21 mouse cellular contexts compared by ENCODE assay signal in the genomic region with DNA sequence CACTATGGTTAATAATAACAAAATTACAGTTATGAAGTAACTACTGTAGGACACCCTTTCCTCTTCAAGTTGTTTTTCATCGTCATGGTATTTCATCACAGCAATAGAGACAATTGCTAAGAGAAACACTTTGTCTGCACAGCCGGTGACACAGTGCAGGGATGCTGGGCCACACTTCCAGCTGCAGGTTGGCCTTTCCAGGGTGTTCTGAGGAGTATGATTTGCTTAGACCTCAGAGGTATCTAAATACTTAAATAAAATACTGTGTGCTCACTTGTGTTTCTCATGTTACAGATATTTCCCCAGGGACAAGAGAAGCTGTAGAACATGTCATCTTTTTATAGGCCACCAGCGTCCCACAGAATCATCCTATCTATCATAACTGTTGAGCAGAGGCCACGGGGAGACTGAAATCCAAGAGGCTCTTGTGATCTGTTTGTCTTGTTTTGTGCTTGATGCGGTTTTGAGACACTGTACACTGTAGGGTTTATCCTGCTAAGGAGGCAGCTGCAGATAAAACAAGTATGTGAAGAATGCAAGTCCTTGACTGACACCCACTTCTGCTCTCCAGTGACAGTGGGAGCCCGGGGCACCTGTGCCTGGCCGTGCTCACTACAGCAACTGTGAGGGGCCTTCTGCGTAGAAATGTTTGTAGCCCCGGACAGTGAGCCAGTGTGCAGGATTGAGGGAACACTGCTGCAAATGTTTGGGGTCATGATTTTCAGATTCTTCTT. TPM values are rescaled to one million over a fixed set of nuclear protein-coding genes. Genes with fewer than 3 reads are reported as not detected.
DNase-seq lines count a peak whose midpoint lies in the region; ATAC-seq and TF ChIP-seq lines count a peak whose summit lies in the region.
"Had no signal": no experiment of that assay in that cellular context is flagged by ENCODE, and none has a peak within 500 bp of the region (broad histone marks: within the 10 kb centered on the region; RNA-seq: fewer than 3 reads in every experiment).

No protein-coding gene starts in this region.

- no peak overlapping the region for H3K4me3 ChIP-seq in heart, embryonic 12.5 days
- H3K4me3 ChIP-seq in kidney, postnatal 0 days (replicated peaks; ENCODE audit: low read depth, low read length), result no peak overlapping the region
- no peak overlapping the region for H3K4me3 ChIP-seq in kidney, embryonic 16.5 days (ENCODE audit: low read length)
- no peak overlapping the region for H3K4me3 ChIP-seq in forebrain, embryonic 14.5 days (ENCODE audit: low read depth, low read length)
- H3K4me3 ChIP-seq: layer of hippocampus, adult 2 months; left cerebral cortex, adult 2 months; midbrain, embryonic 10.5 days; neural tube, embryonic 15.5 days; stomach, embryonic 15.5 days had no signal

- 31% methylated on average over 9 of the region's 9 CpGs for WGBS in heart, embryonic 12.5 days
- WGBS in kidney, postnatal 0 days, result 58% methylated on average over 9 of the region's 9 CpGs
- WGBS in kidney, embryonic 16.5 days, result 60% methylated on average over 9 of the region's 9 CpGs
- WGBS in forebrain, embryonic 14.5 days, result 87% methylated on average over 9 of the region's 9 CpGs

- peak; percentile 48 for DNase-seq in heart, adult 11 months
- DNase-seq in kidney, postnatal 0 days (ENCODE audit: low spot score), result peak; percentile 35
- DNase-seq in ovary, adult 18-20 months (ENCODE audit: low spot score), result peak; percentile 6
- DNase-seq in ovary, postnatal 36 days (ENCODE audit: low spot score), result no peak
- DNase-seq in right cerebral cortex, adult 18-20 months, result no peak
- DNase-seq in forebrain, embryonic 14.5 days (ENCODE audit: low spot score), result no peak
- DNase-seq: adrenal gland, postnatal 25 days; cerebellum, adult 8-10 months; embryo, embryonic 11 days; gastrocnemius, postnatal 10 days; spleen, adult 18-20 months; thymus, postnatal 14 days had no signal

- no peaks in the 10 kb centered on the region for H3K27me3 ChIP-seq in heart, embryonic 12.5 days (replicated peaks)
- H3K27me3 ChIP-seq in kidney, postnatal 0 days (ENCODE audit: insufficient read depth, low read length), result no peaks in the 10 kb centered on the region
- no peaks in the 10 kb centered on the region for H3K27me3 ChIP-seq in kidney, embryonic 16.5 days (ENCODE audit: insufficient read depth, low read length)
- no peaks in the 10 kb centered on the region for H3K27me3 ChIP-seq in forebrain, embryonic 14.5 days (replicated peaks; ENCODE audit: control insufficient read depth, insufficient read depth, low read length)
- H3K27me3 ChIP-seq: neural tube, embryonic 15.5 days; stomach, embryonic 15.5 days had no signal

- no peaks in the 10 kb centered on the region for H3K9me3 ChIP-seq in heart, embryonic 12.5 days (replicated peaks)
- H3K9me3 ChIP-seq in kidney, postnatal 0 days (replicated peaks; ENCODE audit: low read length), result no peaks in the 10 kb centered on the region
- H3K9me3 ChIP-seq in kidney, embryonic 16.5 days (ENCODE audit: low read length), result no peaks in the 10 kb centered on the region
- no peaks in the 10 kb centered on the region for H3K9me3 ChIP-seq in forebrain, embryonic 14.5 days (replicated peaks; ENCODE audit: control insufficient read depth, low read length)
- H3K9me3 ChIP-seq: midbrain, embryonic 10.5 days; neural tube, embryonic 15.5 days; stomach, embryonic 15.5 days had no signal

- ATAC-seq in heart, embryonic 12.5 days (ENCODE audit: insufficient number of reproducible peaks, low FRiP score), result no peak
- ATAC-seq in kidney, postnatal 0 days (replicated peaks; ENCODE audit: low FRiP score, low read depth), result no peak
- ATAC-seq in kidney, embryonic 16.5 days (ENCODE audit: low FRiP score, low TSS enrichment), result no peak
- ATAC-seq in forebrain, embryonic 14.5 days, result no peak
- ATAC-seq: activated CD4-positive, CD25-positive, alpha-beta regulatory T cell, adult 4 months; lung, postnatal 0 days had no signal

- H3K9ac ChIP-seq in heart, embryonic 12.5 days, result no peak overlapping the region
- H3K9ac ChIP-seq in kidney, postnatal 0 days (ENCODE audit: low read depth, low read length), result no peak overlapping the region
- no peak overlapping the region for H3K9ac ChIP-seq in kidney, embryonic 16.5 days (replicated peaks; ENCODE audit: low read length)
- no peak overlapping the region for H3K9ac ChIP-seq in forebrain, embryonic 14.5 days (ENCODE audit: low read length)
- H3K9ac ChIP-seq: neural tube, embryonic 15.5 days; stomach, embryonic 15.5 days had no signal

- TF ChIP-seq CTCF in kidney, postnatal 0 days (IDR thresholded peaks at IDR 0.05; ENCODE audit: low read depth), result no peak

- peaks cover 17% of the 10 kb centered on the region for H3K4me1 ChIP-seq in heart, embryonic 12.5 days (replicated peaks)
- H3K4me1 ChIP-seq in kidney, postnatal 0 days (replicated peaks; ENCODE audit: insufficient read depth, low read length), result no peaks in the 10 kb centered on the region
- H3K4me1 ChIP-seq in kidney, embryonic 16.5 days (ENCODE audit: insufficient read depth, low read length), result no peaks in the 10 kb centered on the region
- no peaks in the 10 kb centered on the region for H3K4me1 ChIP-seq in forebrain, embryonic 14.5 days (ENCODE audit: control insufficient read depth, insufficient read depth, low read length)
- H3K4me1 ChIP-seq: midbrain, embryonic 10.5 days; stomach, embryonic 15.5 days had no signal

- H3K4me2 ChIP-seq in heart, embryonic 12.5 days, result no peak overlapping the region
- H3K4me2 ChIP-seq in kidney, postnatal 0 days (ENCODE audit: low read length), result no peak overlapping the region
- no peak overlapping the region for H3K4me2 ChIP-seq in kidney, embryonic 16.5 days (replicated peaks; ENCODE audit: low read depth, low read length)
- no peak overlapping the region for H3K4me2 ChIP-seq in forebrain, embryonic 14.5 days (ENCODE audit: low read length)
- H3K4me2 ChIP-seq: neural tube, embryonic 15.5 days; stomach, embryonic 15.5 days had no signal

- no peaks in the 10 kb centered on the region for H3K36me3 ChIP-seq in heart, embryonic 12.5 days
- H3K36me3 ChIP-seq in kidney, postnatal 0 days (ENCODE audit: insufficient read depth, low read length), result no peaks in the 10 kb centered on the region
- H3K36me3 ChIP-seq in kidney, embryonic 16.5 days (ENCODE audit: insufficient read depth, low read length), result no peaks in the 10 kb centered on the region
- no peaks in the 10 kb centered on the region for H3K36me3 ChIP-seq in forebrain, embryonic 14.5 days (ENCODE audit: control insufficient read depth, insufficient read depth, low read length)
- H3K36me3 ChIP-seq: midbrain, embryonic 10.5 days; neural tube, embryonic 15.5 days; stomach, embryonic 15.5 days had no signal

- no peak overlapping the region; the same call in 1 of the 2 replicates for H3K27ac ChIP-seq in heart, embryonic 12.5 days (ENCODE audit: poor library complexity, severe bottlenecking)
- no peak overlapping the region for H3K27ac ChIP-seq in kidney, postnatal 0 days
- no peak overlapping the region for H3K27ac ChIP-seq in kidney, embryonic 16.5 days (ENCODE audit: low read length)
- no peak overlapping the region for H3K27ac ChIP-seq in forebrain, embryonic 14.5 days (ENCODE audit: low read depth, low read length)
- H3K27ac ChIP-seq: layer of hippocampus, adult 2 months; left cerebral cortex, adult 2 months; midbrain, embryonic 10.5 days; neural tube, embryonic 15.5 days; stomach, embryonic 15.5 days had no signal

RNA-seq across cellular contexts. Expression of a gene that starts 2.4 kb away (rescaled TPM):
- not detected in 2 replicates for polyA plus RNA-seq in heart, embryonic 12.5 days (2016; fragmentation: Nextera tagmentation; extraction: Ambion mirVana)
- 2.6 and 3.2 TPM in 2 replicates for polyA plus RNA-seq in kidney, postnatal 0 days (2015; fragmentation: Nextera tagmentation; extraction: Ambion mirVana)
- polyA plus RNA-seq in kidney, embryonic 16.5 days (2015; fragmentation: Nextera tagmentation; extraction: Ambion mirVana), result 0.23 and 0.60 TPM in 2 replicates
- not detected in 2 replicates for polyA plus RNA-seq in forebrain, embryonic 14.5 days (2014; fragmentation: Nextera tagmentation; extraction: Ambion mirVana)
- polyA plus RNA-seq: activated CD4-positive, CD25-positive, alpha-beta regulatory T cell, adult 4 months; lung, postnatal 0 days; midbrain, embryonic 10.5 days; neural tube, embryonic 15.5 days had no signal

Comparison
In these comparisons a context has a peak if more than half of its experiments do, and no peak if none do; other contexts are left out.
1. DNase-seq: peak in heart, adult 11 months (single experiment), kidney, postnatal 0 days (single experiment) and ovary, adult 18-20 months (single experiment); none in ovary, postnatal 36 days (single experiment), right cerebral cortex, adult 18-20 months (single experiment) and forebrain, embryonic 14.5 days (single experiment).